Mouse (Mus musculus) CH12.LX (cell line): Measurements from ENCODE around the gene Chst11.

ENCODE experiments used
- CTCF ChIP-seq, 2 experiments: IDR thresholded peaks in 1 of 2; conservative IDR thresholded peaks in 1 of 2; 2 replicates each; pipeline ENCODE4 v1.5.1; 2011 to 2012; ENCODE audit warnings: low read depth in 2 of 2, low read length in 2 of 2, improper control_type of control experiment in 1 of 2, inconsistent platforms in 1 of 2, mild to moderate bottlenecking in 1 of 2, moderate library complexity in 1 of 2
- GABPA ChIP-seq: IDR thresholded peaks from 2 replicates; pipeline ENCODE4 v1.6.1; 2012; ENCODE audit warnings: low read depth, low read length, improper control_type of control experiment, inconsistent platforms; ENCODE audit not compliant: insufficient replicate concordance
- HCFC1 ChIP-seq: IDR thresholded peaks from 2 replicates; pipeline ENCODE4 v1.6.1; 2012; ENCODE audit warnings: low read depth, mild to moderate bottlenecking, inconsistent platforms, low read length, improper control_type of control experiment
- JUND ChIP-seq: conservative IDR thresholded peaks from 2 replicates; pipeline ENCODE4 v1.6.1; 2011; ENCODE audit warnings: low read depth, low read length, improper control_type of control experiment
- MAFK ChIP-seq: IDR thresholded peaks from 2 replicates; pipeline ENCODE4 v1.6.1; 2011; ENCODE audit warnings: low read length, improper control_type of control experiment; ENCODE audit not compliant: insufficient replicate concordance
- MYC ChIP-seq: IDR thresholded peaks from 2 replicates; pipeline ENCODE4 v1.6.1; 2011; ENCODE audit warnings: low read depth, mild to moderate bottlenecking, improper control_type of control experiment, low read length
- PAX5 ChIP-seq: IDR thresholded peaks from 2 replicates; pipeline ENCODE4 v1.6.1; 2012; ENCODE audit warnings: low read length, inconsistent platforms, mixed read lengths
- POLR2A ChIP-seq: IDR thresholded peaks from 2 replicates; pipeline ENCODE4 v1.6.1; 2011; ENCODE audit warnings: low read depth, mild to moderate bottlenecking, improper control_type of control experiment, low read length
- RCOR1 ChIP-seq: conservative IDR thresholded peaks from 2 replicates; pipeline ENCODE4 v1.6.1; 2012; ENCODE audit warnings: low read depth, mild to moderate bottlenecking, inconsistent platforms, low read length, improper control_type of control experiment
- SIN3A ChIP-seq: IDR thresholded peaks from 2 replicates; pipeline ENCODE4 v1.6.1; 2012; ENCODE audit warnings: low read length, improper control_type of control experiment, inconsistent platforms
- USF1 ChIP-seq: IDR thresholded peaks from 2 replicates; pipeline ENCODE4 v1.6.1; 2014; ENCODE audit warnings: low read depth, mild to moderate bottlenecking, inconsistent platforms, low read length, improper control_type of control experiment
- ZKSCAN1 ChIP-seq: IDR thresholded peaks from 2 replicates; pipeline ENCODE4 v1.6.1; 2012; ENCODE audit warnings: low read depth, inconsistent platforms, low read length, improper control_type of control experiment, borderline replicate concordance
- ZNF384 ChIP-seq: IDR thresholded peaks from 2 replicates; pipeline ENCODE4 v1.6.1; 2012; ENCODE audit warnings: low read depth, low read length, improper control_type of control experiment, inconsistent platforms

- TF ChIP-seq CTCF (conservative IDR thresholded peaks at IDR 0.05 in 1 of 2, IDR thresholded peaks at IDR 0.05 in 1 of 2; ENCODE audit: low read depth in 2 of 2, low read length in 2 of 2) (peak in 1 of 2 experiments; percentile 66; a peak in 2 of 4 replicates), ZNF384 (no peak), RCOR1 (no peak), USF1 (no peak), PAX5 (no peak), SIN3A (no peak), HCFC1 (no peak), MAFK (no peak), POLR2A (no peak), ZKSCAN1 (no peak), MYC (no peak), GABPA (no peak), JUND (no peak)
These were observed 114.4 kb downstream of the Chst11 start for GRCm38 (mm10) chr10:83099669-83100068.
